Mouse (Mus musculus) intestine, postnatal 0 days (tissue): ENCODE data around the gene Bbs2. TPM values are rescaled to one million over a fixed set of nuclear protein-coding genes. Genes with fewer than 3 reads are reported as not detected.
"Not testable (repeated sequence)": the region's sequence is repeated elsewhere in the genome, so short reads cannot be mapped to it uniquely, and the experiment has no call there.

ENCODE experiments used
- ATAC-seq: fragments of 200-750 bp; cut with Nextera tagmentation; 2 replicates; pipeline ENCODE4 v1.8.0; 2017; ENCODE audit warnings: mild to moderate bottlenecking, moderate TSS enrichment, moderate library complexity
- H3K27ac ChIP-seq: fragments of 300-500 bp; sonication (generic); 2 replicates; pipeline ENCODE4 v1.5.1; 2014; ENCODE audit warnings: mild to moderate bottlenecking, low read depth, low read length, moderate library complexity
- H3K27me3 ChIP-seq: fragments of 300-500 bp; sonication (generic); replicated peaks from 2 replicates; pipeline ENCODE4 v1.6.1; 2014; ENCODE audit warnings: low read length, mixed read lengths; ENCODE audit not compliant: control insufficient read depth, insufficient read depth
- H3K36me3 ChIP-seq: fragments of 300-500 bp; sonication (generic); 2 replicates; pipeline ENCODE4 v1.6.1; 2014; ENCODE audit warnings: mild to moderate bottlenecking, moderate library complexity; ENCODE audit not compliant: control insufficient read depth, insufficient read depth
- H3K4me1 ChIP-seq: fragments of 300-500 bp; sonication (generic); replicated peaks from 2 replicates; pipeline ENCODE4 v1.6.1; 2014; ENCODE audit warnings: antibody characterized with exemption, low read length, mixed read lengths; ENCODE audit not compliant: control insufficient read depth, insufficient read depth
- H3K4me2 ChIP-seq: fragments of 300-500 bp; sonication (generic); replicated peaks from 2 replicates; pipeline ENCODE4 v1.6.1; 2014; ENCODE audit warnings: low read depth, mild to moderate bottlenecking, moderate library complexity
- H3K4me3 ChIP-seq: fragments of 300-500 bp; sonication (generic); 2 replicates; pipeline ENCODE4 v1.5.1; 2014; ENCODE audit warnings: low read depth, low read length
- H3K9ac ChIP-seq: fragments of 300-500 bp; sonication (generic); 2 replicates; pipeline ENCODE4 v1.6.1; 2014; ENCODE audit warnings: mild to moderate bottlenecking, low read depth, low read length
- H3K9me3 ChIP-seq: fragments of 300-500 bp; sonication (generic); 2 replicates; pipeline ENCODE4 v1.6.1; 2016; ENCODE audit warnings: mixed run types; ENCODE audit not compliant: control insufficient read depth
- CTCF ChIP-seq: sonication (generic); IDR thresholded peaks from 2 replicates; pipeline ENCODE4 v1.5.1; 2016; ENCODE audit warnings: low read depth, mild to moderate bottlenecking, control low read depth, antibody characterized with exemption, moderate library complexity
- WGBS: fragments of 180-500 bp; shearing (Covaris S2); extraction: QIAGEN DNeasy Blood & Tissue Kit; methylation state at CpG from one replicate; pipeline ENCODE4 v1.1.7; 2014; 5-methylcytosine and 5-hydroxymethylcytosine counted together
- polyA plus RNA-seq: library from polyadenylated mRNA; unstranded; fragments of >200 nt; fragmentation: Nextera tagmentation; extraction: Ambion mirVana; gene quantifications from 2 replicates; pipeline ENCODE4 v1.2.1, GENCODE M21; 2015

Bbs2 gene
- polyA plus RNA-seq, 1 experiment from 2014 or later: 4.6 TPM

GRCm38 (mm10) chr8:94037806-94038205, 60.9 kb downstream of the Bbs2 start:
- Histone ChIP-seq H3K9ac (peak overlapping the region; percentile 66; the same call in 1 of the 2 replicates), H3K4me2 (peak overlapping the region; percentile 78), H3K27ac (0 out of 2 replicates have a peak overlapping the region, but pooled peaks have one; percentile 63), H3K27me3 (no peaks in the 10 kb centered on the region), H3K9me3 (no peaks in the 10 kb centered on the region), H3K4me1 (no peaks in the 10 kb centered on the region), H3K36me3 (no peaks in the 10 kb centered on the region), H3K4me3 (peak overlapping the region; percentile 73)
- WGBS: 5% methylated on average over 15 of the region's 15 CpGs
- no peak for TF ChIP-seq CTCF
- no peak for ATAC-seq

- no peak for TF ChIP-seq CTCF
- Histone ChIP-seq H3K9me3 (no peaks in the 10 kb centered on the region), H3K36me3 (no peaks in the 10 kb centered on the region), H3K9ac (peak within 1 kb of the TSS; percentile 66), H3K27ac (peak within 1 kb of the TSS; percentile 63), H3K27me3 (no peaks in the 10 kb centered on the region), H3K4me2 (peak within 1 kb of the TSS; percentile 78), H3K4me1 (no peaks in the 10 kb centered on the region), H3K4me3 (peak within 1 kb of the TSS; percentile 73)
- under 1% methylated on average over 41 of the region's 41 CpGs for WGBS
- peak; percentile 99 for ATAC-seq
Measured at GRCm38 (mm10) chr8:94036944-94037524, 61.7 kb downstream of the Bbs2 start, which contains the start of the genes Nudt21 and Ogfod1. TSS of gene Nudt21 (minus strand) at chr8:94037031. TSS of gene Ogfod1 (plus strand) at chr8:94037198.

GRCm38 (mm10) chr8:94036541-94036940, 62.2 kb downstream of the Bbs2 start:
- H3K4me3 ChIP-seq: peak overlapping the region; percentile 73
- not testable (repeated sequence) for H3K4me1 ChIP-seq, H3K27me3 ChIP-seq, H3K9me3 ChIP-seq, H3K36me3 ChIP-seq
- H3K9ac ChIP-seq: peak overlapping the region; percentile 56
- peak overlapping the region; percentile 63 for H3K27ac ChIP-seq
- peak overlapping the region; percentile 63 for H3K4me2 ChIP-seq
- WGBS: under 1% methylated on average over 25 of the region's 32 CpGs
- peak; percentile 82 for ATAC-seq

GRCm38 (mm10) chr8:94035200-94035599, 63.5 kb downstream of the Bbs2 start:
- Histone ChIP-seq H3K4me3 (no peak overlapping the region), H3K36me3 (no peaks in the 10 kb centered on the region; the same call in 1 of the 2 replicates), H3K9me3 (no peaks in the 10 kb centered on the region), H3K27ac (no peak overlapping the region), H3K9ac (no peak overlapping the region), H3K4me2 (peak overlapping the region; percentile 24), H3K27me3 (no peaks in the 10 kb centered on the region), H3K4me1 (no peaks in the 10 kb centered on the region)
- WGBS: 43% methylated on average over 5 of the region's 5 CpGs
- ATAC-seq: no peak
- TF ChIP-seq CTCF: no peak

- Histone ChIP-seq H3K4me3 (no peak overlapping the region), H3K4me1 (no peaks in the 10 kb centered on the region), H3K9ac (no peak overlapping the region), H3K27me3 (no peaks in the 10 kb centered on the region), H3K36me3 (peaks cover 7% of the 10 kb centered on the region), H3K9me3 (no peaks in the 10 kb centered on the region), H3K27ac (no peak overlapping the region), H3K4me2 (no peak overlapping the region)
- no peak for ATAC-seq
- TF ChIP-seq CTCF: no peak
- whole genome bisulfite sequencing: 83% methylated on average over 3 of the region's 3 CpGs
Measured at GRCm38 (mm10) chr8:94033601-94034000, 65.1 kb downstream of the Bbs2 start.

GRCm38 (mm10) chr8:94029701-94030100, 69.0 kb downstream of the Bbs2 start:
- Histone ChIP-seq H3K4me1 (no peaks in the 10 kb centered on the region), H3K27ac (no peak overlapping the region), H3K9me3 (no peaks in the 10 kb centered on the region), H3K9ac (no peak overlapping the region), H3K36me3 (peaks cover 43% of the 10 kb centered on the region), H3K4me2 (no peak overlapping the region), H3K4me3 (no peak overlapping the region), H3K27me3 (no peaks in the 10 kb centered on the region)
- no peak for TF ChIP-seq CTCF
- no peak for ATAC-seq
- 94% methylated on average over 9 of the region's 9 CpGs for WGBS
